Mouse (Mus musculus) heart, embryonic 13.5 days (tissue): Measurements from ENCODE around the gene Znrd1as. TPM values are rescaled to one million over a fixed set of nuclear protein-coding genes. Genes with fewer than 3 reads are reported as not detected.

Experiments used
- ATAC-seq: fragments of 200-750 bp; cut with Nextera tagmentation; 2 replicates; pipeline ENCODE4 v1.8.0; 2017; ENCODE audit warnings: moderate TSS enrichment; ENCODE audit not compliant: insufficient number of reproducible peaks, low FRiP score, low TSS enrichment; ENCODE audit errors: extremely low read depth
- H3K27ac ChIP-seq: fragments of 300-500 bp; sonication (generic); replicated peaks from 2 replicates; pipeline ENCODE4 v1.5.1; 2015; ENCODE audit warnings: moderate library complexity, mild to moderate bottlenecking, inconsistent platforms
- H3K27me3 ChIP-seq: fragments of 300-500 bp; sonication (generic); replicated peaks from 2 replicates; pipeline ENCODE4 v1.6.1; 2015; ENCODE audit warnings: mild to moderate bottlenecking, inconsistent platforms
- H3K36me3 ChIP-seq: fragments of 300-500 bp; sonication (generic); 2 replicates; pipeline ENCODE4 v1.6.1; 2015; ENCODE audit warnings: mild to moderate bottlenecking, inconsistent platforms
- H3K4me1 ChIP-seq: fragments of 300-500 bp; sonication (generic); 2 replicates; pipeline ENCODE4 v1.6.1; 2015; ENCODE audit warnings: inconsistent platforms
- H3K4me2 ChIP-seq: fragments of 300-500 bp; sonication (generic); 2 replicates; pipeline ENCODE4 v1.6.1; 2015; ENCODE audit warnings: inconsistent platforms, mild to moderate bottlenecking, moderate library complexity
- H3K4me3 ChIP-seq: fragments of 300-500 bp; sonication (generic); 2 replicates; pipeline ENCODE4 v1.5.1; 2015; ENCODE audit warnings: moderate library complexity, mild to moderate bottlenecking, inconsistent platforms
- H3K9ac ChIP-seq: fragments of 300-500 bp; sonication (generic); 2 replicates; pipeline ENCODE4 v1.6.1; 2015; ENCODE audit warnings: inconsistent platforms, mild to moderate bottlenecking, moderate library complexity
- H3K9me3 ChIP-seq: fragments of 300-500 bp; sonication (generic); 2 replicates; pipeline ENCODE4 v1.6.1; 2016; ENCODE audit warnings: inconsistent platforms
- WGBS: fragments of 180-500 bp; shearing (Covaris S2); methylation state at CpG from one replicate; pipeline ENCODE4 v1.1.7; 2015; ENCODE audit warnings: mixed read lengths; 5-methylcytosine and 5-hydroxymethylcytosine counted together
- polyA plus RNA-seq: library from polyadenylated mRNA; unstranded; fragments of >200 nt; fragmentation: Nextera tagmentation; extraction: Ambion mirVana; gene quantifications from 2 replicates; pipeline ENCODE4 v1.2.1, GENCODE M21; 2015

The Znrd1as gene
- 6.2 and 7.2 TPM in 2 replicates for polyA plus RNA-seq

DNA sequence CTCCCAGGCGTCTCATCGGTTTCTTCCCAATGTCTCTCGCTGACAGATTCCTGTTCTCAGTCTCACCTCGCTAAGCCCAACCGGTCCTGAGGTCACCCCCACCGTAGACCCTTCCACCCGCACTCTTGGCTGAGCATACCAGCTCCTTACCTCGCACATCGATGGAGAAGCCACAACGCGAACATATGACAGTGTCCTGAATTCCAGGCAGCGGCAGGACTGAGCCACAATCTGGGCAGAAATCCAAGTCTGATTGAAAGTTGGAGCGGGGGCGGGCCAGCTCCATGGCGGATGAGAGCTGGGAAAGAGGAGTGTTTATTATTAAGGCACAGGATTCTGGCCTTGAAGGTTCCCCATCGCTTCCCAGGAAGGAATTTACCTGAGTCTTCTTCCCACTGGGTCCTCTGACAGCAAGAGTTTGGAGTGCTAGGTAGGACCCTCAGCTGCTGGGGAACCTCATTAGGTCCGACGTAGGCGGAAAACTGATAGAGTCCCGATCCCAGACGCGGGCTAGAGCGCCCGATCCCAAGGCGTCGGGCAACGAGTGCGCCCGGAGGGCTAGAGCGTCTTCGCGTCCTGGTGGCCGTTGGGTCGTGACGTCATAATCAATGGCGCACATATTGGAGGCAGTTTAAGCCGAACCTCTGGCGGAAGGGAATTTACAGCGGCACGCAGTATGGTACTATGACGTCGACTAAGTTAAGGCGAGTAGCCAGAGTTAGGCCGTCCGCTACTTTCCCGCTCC is at the start of gene Znrd1as, which contains the start of gene Znrd1:
Znrd1as (plus strand) TSS at position 594 of the 745 bp plus-strand sequence.
Znrd1 (minus strand) TSS at position 561 of the 745 bp plus-strand sequence.
- H3K4me2 ChIP-seq: peak within 1 kb of the TSS; percentile 90
- H3K4me3 ChIP-seq: peak within 1 kb of the TSS; percentile 82
- no peaks in the 10 kb centered on the region for H3K9me3 ChIP-seq
- H3K36me3 ChIP-seq: peaks cover 33% of the 10 kb centered on the region
- H3K9ac ChIP-seq: peak within 1 kb of the TSS; percentile 89
- WGBS: under 1% methylated on average over 46 of the region's 46 CpGs
- peak; percentile 87 for ATAC-seq
- H3K27me3 ChIP-seq: no peaks in the 10 kb centered on the region
- peak within 1 kb of the TSS; percentile 86 for H3K27ac ChIP-seq
- H3K4me1 ChIP-seq: peaks cover 17% of the 10 kb centered on the region

- peaks cover 29% of the 10 kb centered on the region for H3K27me3 ChIP-seq
- 44% methylated on average over 4 of the region's 4 CpGs for WGBS
- H3K4me1 ChIP-seq: no peaks in the 10 kb centered on the region
- no peak overlapping the region for H3K27ac ChIP-seq
- H3K36me3 ChIP-seq: no peaks in the 10 kb centered on the region
- H3K4me2 ChIP-seq: no peak overlapping the region
- no peak overlapping the region for H3K9ac ChIP-seq
- ATAC-seq: no peak
- H3K4me3 ChIP-seq: no peak overlapping the region
- H3K9me3 ChIP-seq: no peaks in the 10 kb centered on the region
Observed at GRCm38 (mm10) chr17:36909802-36910201, 48.6 kb upstream of the Znrd1as start.

DNA sequence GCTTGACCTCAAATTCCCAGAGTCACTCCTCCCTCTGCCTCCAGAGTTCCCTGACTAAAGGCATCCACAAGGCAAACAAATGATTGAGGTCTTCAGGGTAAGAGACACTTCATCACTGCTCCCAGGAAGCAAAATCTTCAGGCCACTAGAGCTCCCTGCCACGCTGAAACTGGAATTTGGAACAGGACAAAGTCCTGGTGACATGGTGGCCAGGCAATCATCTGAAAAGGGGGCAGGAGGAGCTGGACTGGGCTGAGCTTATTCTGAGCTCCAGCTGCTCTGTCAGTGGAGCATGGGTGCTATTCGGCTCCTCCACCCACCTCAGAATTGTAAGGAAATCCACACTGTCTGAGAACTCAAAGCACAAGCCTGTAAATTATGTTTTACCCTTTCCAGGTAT is 46.4 kb upstream of the Znrd1as start:
- Histone ChIP-seq H3K4me3 (no peak overlapping the region), H3K27ac (no peak overlapping the region), H3K4me1 (no peaks in the 10 kb centered on the region), H3K9ac (no peak overlapping the region), H3K9me3 (no peaks in the 10 kb centered on the region), H3K36me3 (no peaks in the 10 kb centered on the region), H3K4me2 (no peak overlapping the region), H3K27me3 (peaks cover 44% of the 10 kb centered on the region)
- WGBS: 56% methylated on average over 2 of the region's 2 CpGs
- no peak for ATAC-seq

DNA sequence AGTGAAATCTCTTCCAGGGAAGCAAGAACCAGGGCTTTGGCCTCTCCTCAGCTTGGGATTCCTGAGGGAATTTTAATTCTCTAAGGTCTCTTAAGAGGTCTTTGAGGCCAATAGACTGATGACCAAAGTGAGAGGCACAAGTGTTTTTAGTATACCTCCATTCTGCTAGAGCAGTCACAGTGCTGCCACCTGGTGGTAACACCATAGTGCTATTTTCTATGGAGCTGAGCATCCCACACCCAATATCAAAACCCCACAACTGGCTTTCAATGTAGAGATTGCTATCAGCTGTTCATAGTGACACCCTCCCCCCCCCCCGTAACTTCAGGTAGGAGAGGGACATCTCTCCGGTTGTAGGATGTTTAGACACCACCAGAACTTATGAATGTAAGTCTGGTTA is 44.3 kb upstream of the Znrd1as start:
- no peaks in the 10 kb centered on the region for H3K9me3 ChIP-seq
- WGBS: 10% methylated on average over 2 of the region's 2 CpGs
- peaks cover 49% of the 10 kb centered on the region for H3K27me3 ChIP-seq
- no peaks in the 10 kb centered on the region for H3K4me1 ChIP-seq
- H3K27ac ChIP-seq: no peak overlapping the region
- H3K9ac ChIP-seq: no peak overlapping the region
- no peak for ATAC-seq
- no peaks in the 10 kb centered on the region for H3K36me3 ChIP-seq
- H3K4me2 ChIP-seq: no peak overlapping the region
- no peak overlapping the region for H3K4me3 ChIP-seq

DNA sequence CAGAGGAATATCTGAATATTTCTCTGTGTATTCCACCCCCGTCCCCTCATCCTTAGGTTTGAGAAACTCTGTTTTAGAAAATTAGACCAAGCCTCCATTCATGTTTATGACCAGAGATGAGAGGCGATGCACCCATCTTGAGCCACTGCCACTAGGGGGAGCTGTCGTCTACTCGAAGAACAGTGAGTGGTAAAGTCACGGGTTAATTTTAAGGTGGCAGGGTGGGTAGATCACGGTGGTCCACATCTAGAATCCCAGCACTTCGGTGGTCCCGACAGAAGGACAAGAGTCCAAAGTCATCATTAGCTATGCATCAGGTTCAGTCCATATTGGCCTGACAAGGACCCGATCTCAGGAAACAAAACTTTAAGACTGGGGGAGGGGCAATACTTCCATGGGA is 43.3 kb upstream of the Znrd1as start:
- no peak overlapping the region for H3K4me2 ChIP-seq
- H3K4me3 ChIP-seq: no peak overlapping the region
- WGBS: 11% methylated on average over 9 of the region's 9 CpGs
- H3K27ac ChIP-seq: no peak overlapping the region
- no peak for ATAC-seq
- H3K4me1 ChIP-seq: no peaks in the 10 kb centered on the region
- no peaks in the 10 kb centered on the region for H3K9me3 ChIP-seq
- no peaks in the 10 kb centered on the region for H3K36me3 ChIP-seq
- H3K27me3 ChIP-seq: peaks cover 42% of the 10 kb centered on the region
- H3K9ac ChIP-seq: no peak overlapping the region

- H3K4me1 ChIP-seq: no peaks in the 10 kb centered on the region
- ATAC-seq: no peak
- 37% methylated on average over 15 of the region's 15 CpGs for WGBS
Observed at GRCm38 (mm10) chr17:36920239-36920638, 38.2 kb upstream of the Znrd1as start.

GRCm38 (mm10) chr17:36922715-36923114 is 35.7 kb upstream of the Znrd1as start:
- peaks cover 18% of the 10 kb centered on the region; the same call in 1 of the 2 replicates for H3K27me3 ChIP-seq
- no peaks in the 10 kb centered on the region for H3K4me1 ChIP-seq
- H3K9ac ChIP-seq: no peak overlapping the region
- no peaks in the 10 kb centered on the region for H3K36me3 ChIP-seq
- H3K4me2 ChIP-seq: no peak overlapping the region
- no peak for ATAC-seq
- no peak overlapping the region for H3K4me3 ChIP-seq
- H3K27ac ChIP-seq: no peak overlapping the region
- H3K9me3 ChIP-seq: no peaks in the 10 kb centered on the region
- 74% methylated on average over 4 of the region's 4 CpGs for WGBS

More at GRCm38 (mm10) chr17:36920239-36920638, 38.2 kb upstream of the Znrd1as start:
- no peak overlapping the region for H3K9ac ChIP-seq
- H3K4me3 ChIP-seq: no peak overlapping the region
- no peaks in the 10 kb centered on the region for H3K9me3 ChIP-seq
- peaks cover 29% of the 10 kb centered on the region for H3K27me3 ChIP-seq
- H3K36me3 ChIP-seq: no peaks in the 10 kb centered on the region
- no peak overlapping the region for H3K4me2 ChIP-seq
- H3K27ac ChIP-seq: no peak overlapping the region

- H3K9ac ChIP-seq: no peak overlapping the region
- no peak overlapping the region for H3K4me3 ChIP-seq
- H3K4me1 ChIP-seq: no peaks in the 10 kb centered on the region
- H3K27ac ChIP-seq: no peak overlapping the region
- no peaks in the 10 kb centered on the region for H3K36me3 ChIP-seq
- 50% methylated on average over 4 of the region's 4 CpGs for WGBS
- H3K4me2 ChIP-seq: no peak overlapping the region
- no peak for ATAC-seq
- H3K27me3 ChIP-seq: peaks cover 18% of the 10 kb centered on the region; the same call in 1 of the 2 replicates
- H3K9me3 ChIP-seq: no peaks in the 10 kb centered on the region
Observed at GRCm38 (mm10) chr17:36923491-36923890, 34.9 kb upstream of the Znrd1as start.

DNA sequence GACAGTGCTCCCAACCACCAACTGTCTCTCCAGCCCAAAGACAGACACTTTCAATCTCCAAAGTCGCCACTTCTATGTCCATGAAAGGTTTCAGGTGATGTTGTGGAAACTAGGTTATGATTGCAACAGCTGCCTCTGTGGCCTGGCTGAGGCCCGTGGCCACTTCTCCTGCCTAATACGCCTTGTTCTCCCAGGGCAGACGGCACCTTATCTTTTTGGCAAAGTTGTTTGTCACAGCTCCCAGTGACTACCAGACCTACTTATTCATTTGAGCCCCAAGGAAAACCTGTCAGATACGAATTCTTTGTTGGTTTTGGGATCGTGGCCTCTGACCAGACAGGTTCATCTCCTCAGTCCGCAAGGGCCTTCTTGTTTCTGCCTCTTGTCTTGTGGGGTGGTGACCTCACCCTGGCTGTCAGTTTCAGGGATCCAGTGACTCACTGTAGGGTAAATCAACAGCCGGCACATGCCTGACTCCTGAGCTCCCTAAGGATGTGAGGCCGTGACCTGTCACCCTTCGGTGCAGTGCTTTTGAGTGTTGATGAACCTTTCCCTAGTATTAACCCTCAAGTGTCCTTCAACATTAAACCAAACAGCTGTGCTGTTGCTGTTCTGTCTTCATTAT is 30.8 kb upstream of the Znrd1as start:
- no peaks in the 10 kb centered on the region for H3K36me3 ChIP-seq
- no peak overlapping the region for H3K27ac ChIP-seq
- H3K4me2 ChIP-seq: no peak overlapping the region
- 33% methylated on average over 10 of the region's 10 CpGs for WGBS
- H3K9ac ChIP-seq: no peak overlapping the region
- H3K27me3 ChIP-seq: 0 out of 2 replicates have a peak, but pooled peaks cover 8% of the 10 kb centered on the region
- no peak overlapping the region for H3K4me3 ChIP-seq
- H3K9me3 ChIP-seq: no peaks in the 10 kb centered on the region
- no peak for ATAC-seq
- H3K4me1 ChIP-seq: peaks cover 10% of the 10 kb centered on the region

- WGBS: 60% methylated on average over 12 of the region's 12 CpGs
- 0 out of 2 replicates have a peak, but pooled peaks cover 12% of the 10 kb centered on the region for H3K27me3 ChIP-seq
- H3K4me3 ChIP-seq: no peak overlapping the region
- ATAC-seq: no peak
- H3K4me2 ChIP-seq: no peak overlapping the region
- H3K9ac ChIP-seq: no peak overlapping the region
- H3K9me3 ChIP-seq: no peaks in the 10 kb centered on the region
- H3K27ac ChIP-seq: no peak overlapping the region
- no peaks in the 10 kb centered on the region for H3K36me3 ChIP-seq
- peaks cover 10% of the 10 kb centered on the region for H3K4me1 ChIP-seq
Observed at GRCm38 (mm10) chr17:36929236-36929932, 29.0 kb upstream of the Znrd1as start.

DNA sequence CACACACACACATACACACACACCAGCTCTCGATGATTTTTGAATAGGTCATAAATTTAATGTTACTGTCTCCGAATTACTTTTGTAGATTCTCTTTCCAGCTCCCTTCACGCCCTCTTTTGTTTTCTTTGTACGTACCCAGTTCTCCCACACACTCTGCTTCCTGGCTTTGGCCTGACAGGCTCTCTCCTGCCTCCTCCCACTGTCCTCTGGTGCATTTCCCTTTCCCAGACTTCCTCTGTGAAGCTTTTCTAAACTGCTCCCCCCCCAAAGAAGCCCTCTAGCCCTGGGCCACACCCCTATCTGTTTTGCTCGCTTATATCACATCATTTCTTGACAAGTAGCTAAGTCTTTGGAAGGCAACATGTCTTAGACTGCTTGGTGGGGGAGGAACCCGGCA is 28.2 kb upstream of the Znrd1as start:
- no peak overlapping the region for H3K4me3 ChIP-seq
- no peak for ATAC-seq
- no peaks in the 10 kb centered on the region for H3K36me3 ChIP-seq
- H3K4me1 ChIP-seq: peaks cover 10% of the 10 kb centered on the region
- H3K27ac ChIP-seq: no peak overlapping the region
- H3K27me3 ChIP-seq: 0 out of 2 replicates have a peak, but pooled peaks cover 12% of the 10 kb centered on the region
- WGBS: 61% methylated on average over 6 of the region's 6 CpGs
- H3K9me3 ChIP-seq: no peaks in the 10 kb centered on the region
- no peak overlapping the region for H3K4me2 ChIP-seq
- no peak overlapping the region for H3K9ac ChIP-seq
